Mouse (Mus musculus) CH12.LX (cell line): ENCODE results near the gene Dolk. TPM values are rescaled to one million over a fixed set of nuclear protein-coding genes. Genes with fewer than 3 reads are reported as not detected.
A peak's percentile ranks its signal among the peaks of the same experiment; 100 is the strongest.

Experiments
- DNase-seq: peaks from one replicate; pipeline ENCODE4 v3.0.0-alpha.2; 2013; ENCODE audit errors: extremely low read depth
- H3K27ac ChIP-seq: 2 replicates; pipeline ENCODE4 v1.5.1; 2012; ENCODE audit warnings: low read depth, mild to moderate bottlenecking, control low read depth, moderate library complexity; ENCODE audit not compliant: insufficient read depth
- H3K27me3 ChIP-seq: replicated peaks from 2 replicates; pipeline ENCODE3; 2012; ENCODE audit warnings: inconsistent platforms
- H3K36me3 ChIP-seq, 2 experiments: replicated peaks in 1 of 2; 2 replicates each; pipeline versions ENCODE3 to v1.6.1; 2012; ENCODE audit warnings: inconsistent platforms in 1 of 2, low read length in 1 of 2, mild to moderate bottlenecking in 1 of 2, mixed read lengths in 1 of 2, moderate library complexity in 1 of 2; ENCODE audit not compliant: control insufficient read depth in 1 of 2, insufficient read depth in 1 of 2
- H3K4me1 ChIP-seq, 2 experiments: 2 replicates each; pipeline ENCODE4 v1.6.1; 2012; ENCODE audit warnings: inconsistent platforms in 1 of 2, moderate library complexity in 1 of 2; ENCODE audit not compliant: insufficient read depth in 2 of 2, control insufficient read depth in 1 of 2
- H3K4me2 ChIP-seq: 2 replicates; pipeline ENCODE4 v1.6.1; 2012; ENCODE audit warnings: low read depth, mild to moderate bottlenecking, control low read depth; ENCODE audit not compliant: poor library complexity, insufficient read depth, severe bottlenecking
- H3K4me3 ChIP-seq, 3 experiments: fragments of 150-350 bp in 1 of 3; sonication (generic) in 1 of 3; replicated peaks in 1 of 3; 2 replicates each; pipeline versions ENCODE3 to v1.5.1; 2011 to 2012; ENCODE audit warnings: low read depth in 2 of 3, low read length in 2 of 3, mild to moderate bottlenecking in 2 of 3, moderate library complexity in 2 of 3, control low read depth in 1 of 3, improper control_type of control experiment in 1 of 3, inconsistent platforms in 1 of 3, mixed read lengths in 1 of 3; ENCODE audit not compliant: poor library complexity in 1 of 3
- H3K79me2 ChIP-seq: replicated peaks from 2 replicates; pipeline ENCODE4 v1.6.1; 2012; ENCODE audit warnings: mild to moderate bottlenecking, moderate library complexity; ENCODE audit not compliant: control insufficient read depth, poor library complexity, insufficient read depth, severe bottlenecking; ENCODE audit errors: extremely low read depth
- H3K9ac ChIP-seq: 2 replicates; pipeline ENCODE4 v1.6.1; 2012; ENCODE audit warnings: low read depth, mild to moderate bottlenecking, control low read depth, moderate library complexity; ENCODE audit not compliant: insufficient read depth
- H3K9me3 ChIP-seq: replicated peaks from 2 replicates; pipeline ENCODE3; 2012; ENCODE audit warnings: low read length, inconsistent platforms, mixed read lengths
- CHD1 ChIP-seq: IDR thresholded peaks from 2 replicates; pipeline ENCODE4 v1.6.1; 2012; ENCODE audit warnings: low read depth, low read length, improper control_type of control experiment, inconsistent platforms
- CTCF ChIP-seq, 2 experiments: IDR thresholded peaks in 1 of 2; conservative IDR thresholded peaks in 1 of 2; 2 replicates each; pipeline ENCODE4 v1.5.1; 2011 to 2012; ENCODE audit warnings: low read depth in 2 of 2, low read length in 2 of 2, improper control_type of control experiment in 1 of 2, inconsistent platforms in 1 of 2, mild to moderate bottlenecking in 1 of 2, moderate library complexity in 1 of 2
- EP300 ChIP-seq: IDR thresholded peaks from 2 replicates; pipeline ENCODE4 v1.6.1; 2011; ENCODE audit warnings: low read length, improper control_type of control experiment
- ETS1 ChIP-seq: conservative IDR thresholded peaks from 2 replicates; pipeline ENCODE4 v1.6.1; 2012; ENCODE audit warnings: low read depth, mild to moderate bottlenecking, inconsistent platforms, low read length, improper control_type of control experiment, moderate library complexity
- HCFC1 ChIP-seq: IDR thresholded peaks from 2 replicates; pipeline ENCODE4 v1.6.1; 2012; ENCODE audit warnings: low read depth, mild to moderate bottlenecking, inconsistent platforms, low read length, improper control_type of control experiment
- JUN ChIP-seq: IDR thresholded peaks from 2 replicates; pipeline ENCODE4 v1.6.1; 2011; ENCODE audit warnings: low read depth, mild to moderate bottlenecking, low read length, improper control_type of control experiment, moderate library complexity; ENCODE audit not compliant: insufficient read depth
- MAZ ChIP-seq: IDR thresholded peaks from 2 replicates; pipeline ENCODE4 v1.6.1; 2012; ENCODE audit warnings: low read depth, mild to moderate bottlenecking, inconsistent platforms, low read length, improper control_type of control experiment, moderate library complexity
- MYC ChIP-seq: IDR thresholded peaks from 2 replicates; pipeline ENCODE4 v1.6.1; 2011; ENCODE audit warnings: low read depth, mild to moderate bottlenecking, improper control_type of control experiment, low read length
- NRF1 ChIP-seq: IDR thresholded peaks from 2 replicates; pipeline ENCODE4 v1.6.1; 2014; ENCODE audit warnings: low read depth, mild to moderate bottlenecking, inconsistent platforms, low read length, improper control_type of control experiment, moderate library complexity
- RAD21 ChIP-seq: IDR thresholded peaks from 2 replicates; pipeline ENCODE4 v1.6.1; 2011; ENCODE audit warnings: low read depth, mild to moderate bottlenecking, low read length, improper control_type of control experiment, moderate library complexity
- RCOR1 ChIP-seq: conservative IDR thresholded peaks from 2 replicates; pipeline ENCODE4 v1.6.1; 2012; ENCODE audit warnings: low read depth, mild to moderate bottlenecking, inconsistent platforms, low read length, improper control_type of control experiment
- SIN3A ChIP-seq: IDR thresholded peaks from 2 replicates; pipeline ENCODE4 v1.6.1; 2012; ENCODE audit warnings: low read length, improper control_type of control experiment, inconsistent platforms
- SMC3 ChIP-seq: IDR thresholded peaks from 2 replicates; pipeline ENCODE4 v1.6.1; 2011; ENCODE audit warnings: low read depth, low read length, improper control_type of control experiment
- TBP ChIP-seq: conservative IDR thresholded peaks from 2 replicates; pipeline ENCODE4 v1.6.1; 2011; ENCODE audit warnings: low read depth, low read length, improper control_type of control experiment
- UBTF ChIP-seq: IDR thresholded peaks from 2 replicates; pipeline ENCODE4 v1.6.1; 2012; ENCODE audit warnings: low read depth, mild to moderate bottlenecking, inconsistent platforms, low read length, improper control_type of control experiment, moderate library complexity
- dilution Hi-C: fragments of 300-500 bp; cut with MboI; formaldehyde crosslinking; loops from 2 replicates; pipeline ENCODE4 v1.14.3; 2020; ENCODE audit warnings: low sequenced_read_pairs; ENCODE audit not compliant: extremely low pct_unique_long_range_greater_than_20kb, extremely low pct_ligation_motif_present
- in situ Hi-C: fragments of 300-500 bp; cut with MboI; formaldehyde crosslinking; loops from 3 replicates; pipeline ENCODE4 v1.14.3; 2019; ENCODE audit warnings: low sequenced_read_pairs, low pct_ligation_motif_present, low pct_unique_long_range_greater_than_20kb, mixed read lengths
- polyA plus RNA-seq: library from polyadenylated mRNA; unstranded; fragments of >175 nt; gene quantifications from 2 replicates; pipeline ENCODE4 v1.2.1, GENCODE M21; 2012; ENCODE audit warnings: low read depth; ENCODE audit not compliant: insufficient read length
- total RNA-seq, 2 experiments: library from RNA; depleted of rRNA; stranded (reverse); fragments of 300-350 nt in 1 of 2; fragments of >200 nt in 1 of 2; gene quantifications; 2 replicates each; pipeline ENCODE4 v1.2.3; 2012 to 2014

Dolk gene
- total and polyA plus RNA-seq, 3 experiments, result 11.6 to 17.4 (median 11.8) TPM

DNA sequence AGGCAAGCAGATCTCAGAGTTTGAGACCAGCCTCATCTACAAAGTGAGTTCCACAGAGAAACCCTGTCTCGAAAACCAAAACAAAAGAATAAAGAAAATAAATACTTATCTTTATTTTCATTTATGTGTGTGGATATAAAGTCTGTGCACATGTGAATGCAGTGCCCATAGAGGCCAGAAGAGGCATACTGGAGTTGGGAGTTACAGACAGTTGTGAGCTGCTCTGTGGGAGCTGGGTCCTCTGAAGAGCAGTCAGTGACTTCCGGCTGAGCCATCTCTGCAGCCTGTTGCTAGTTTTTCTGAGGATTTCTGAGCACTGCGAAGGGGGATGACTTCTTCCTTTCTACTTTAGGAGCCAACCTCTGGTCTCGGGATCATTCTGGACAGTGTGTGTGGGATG, 30.0 kb upstream of the Dolk start:
- H3K4me3 ChIP-seq, result no peak overlapping the region
- in situ Hi-C loops (no loop called here), dilution Hi-C loops (no loop called here)
- no peaks in the 10 kb centered on the region for H3K4me1 ChIP-seq
- no peaks in the 10 kb centered on the region for H3K9me3 ChIP-seq
- H3K36me3 ChIP-seq, result peaks cover 62 to 89% of the 10 kb centered on the region in 2 experiments
- TF ChIP-seq CHD1 (no peak), NRF1 (no peak)
- H3K27ac ChIP-seq, result no peak overlapping the region
- no peaks in the 10 kb centered on the region for H3K79me2 ChIP-seq
- no peak overlapping the region for H3K9ac ChIP-seq
- H3K27me3 ChIP-seq, result no peaks in the 10 kb centered on the region
- DNase-seq, result peak; percentile 8
- no peak overlapping the region for H3K4me2 ChIP-seq

- Histone ChIP-seq H3K4me2 (no peak overlapping the region), H3K27ac (no peak overlapping the region), H3K4me3 (no peak overlapping the region), H3K79me2 (no peaks in the 10 kb centered on the region), H3K36me3 (peaks cover 71 to 95% of the 10 kb centered on the region in 2 experiments), H3K4me1 (no peaks in the 10 kb centered on the region), H3K27me3 (no peaks in the 10 kb centered on the region), H3K9me3 (no peaks in the 10 kb centered on the region), H3K9ac (no peak overlapping the region)
- in situ Hi-C loops (no loop called here), dilution Hi-C loops (no loop called here)
- DNase-seq, result no peak
- TF ChIP-seq MYC, result no peak
- TF ChIP-seq TBP, result no peak
- TF ChIP-seq CTCF (conservative IDR thresholded peaks at IDR 0.05 in 1 of 2, IDR thresholded peaks at IDR 0.05 in 1 of 2; ENCODE audit: low read depth in 2 of 2, low read length in 2 of 2), result no peak
- TF ChIP-seq RCOR1, result no peak
- no peak for TF ChIP-seq JUN
- no peak for TF ChIP-seq UBTF
- no peak for TF ChIP-seq RAD21
- no peak for TF ChIP-seq SIN3A
- TF ChIP-seq SMC3, result no peak
- TF ChIP-seq EP300, result no peak
- no peak for TF ChIP-seq ETS1
Observed at GRCm38 (mm10) chr2:30311481-30311880, 25.3 kb upstream of the Dolk start.

DNA sequence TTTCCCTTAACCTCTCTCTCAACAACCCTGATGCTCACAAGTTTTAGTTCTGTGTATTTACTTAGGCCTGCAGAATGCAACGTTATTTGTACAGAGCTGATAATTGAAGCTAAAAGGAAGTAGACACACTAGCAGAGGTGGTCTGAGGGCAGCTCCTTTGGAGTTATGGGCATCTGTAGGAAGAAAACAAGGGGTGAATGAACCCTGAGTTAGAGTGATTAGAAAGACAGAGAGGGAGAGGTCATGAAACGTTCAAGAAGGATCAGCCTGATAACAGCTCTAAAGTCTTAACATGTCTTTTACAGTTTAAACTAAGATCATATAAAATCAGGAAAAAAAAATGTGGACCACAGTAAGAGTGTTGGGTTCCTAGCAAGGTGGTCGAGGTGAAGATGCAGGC, 23.2 kb upstream of the Dolk start:
- Histone ChIP-seq H3K79me2 (no peaks in the 10 kb centered on the region), H3K9me3 (no peaks in the 10 kb centered on the region), H3K36me3 (peaks cover 75 to 95% of the 10 kb centered on the region in 2 experiments), H3K9ac (no peak overlapping the region), H3K4me1 (no peaks in the 10 kb centered on the region), H3K27me3 (no peaks in the 10 kb centered on the region), H3K4me3 (no peak overlapping the region), H3K27ac (no peak overlapping the region)
- in situ Hi-C loops, result no loop called here
- dilution Hi-C loops, result no loop called here
- no peak for TF ChIP-seq HCFC1
- TF ChIP-seq CHD1, result no peak
- no peak for TF ChIP-seq MAZ
- TF ChIP-seq RCOR1, result no peak
- TF ChIP-seq JUN, result no peak
- TF ChIP-seq, all 38 proteins: peak for 0
- DNase-seq, result no peak
- no peak overlapping the region for H3K4me2 ChIP-seq
